Mouse (Mus musculus) Patski (cell line): ENCODE results near the gene Filip1. TPM values are rescaled to one million over a fixed set of nuclear protein-coding genes. Genes with fewer than 3 reads are reported as not detected.
"Not testable (repeated sequence)": the region's sequence is repeated elsewhere in the genome, so short reads cannot be mapped to it uniquely, and the experiment has no call there.

Experiments
- ATAC-seq: fragments of 100-300 bp; one replicate; pipeline ENCODE4 v1.8.0; 2021
- CTCF ChIA-PET: fragments of 350-600 bp; sonication (Branson Sonifier 250); formaldehyde crosslinking; loops from one replicate; lab custom pipeline; 2022; ENCODE audit warnings: inconsistent platforms; lab: Charles Lee
- POLR2A ChIA-PET: fragments of 350-600 bp; sonication (Branson Sonifier 250); formaldehyde crosslinking; loops from one replicate; lab custom pipeline; 2022; ENCODE audit warnings: antibody characterized with exemption, inconsistent platforms; lab: Charles Lee
- DNase-seq: peaks from one replicate; pipeline ENCODE4 v3.0.0-alpha.2; 2011; ENCODE audit warnings: low read depth, low spot score
- H3K27me3 ChIP-seq: fragments of 371-371 bp; one replicate; pipeline ENCODE4 v1.5.1; 2021
- CTCF ChIP-seq: fragments of 100-300 bp; IDR thresholded peaks from one replicate; pipeline ENCODE4 v1.5.1; 2021
- in situ Hi-C: fragments of 300-500 bp; cut with MboI; formaldehyde crosslinking; loops from 3 replicates; pipeline ENCODE4 v1.11.1; 2018; ENCODE audit warnings: low pct_unique_long_range_greater_than_20kb, mixed read lengths
- polyA plus RNA-seq: library from polyadenylated mRNA; unstranded; gene quantifications from one replicate; pipeline ENCODE4 v1.2.3, GENCODE M21; 2021

The Filip1 gene
- not detected for polyA plus RNA-seq

GRCm38 (mm10) chr9:80012751-80013150, at the start of gene Filip1:
TSS of gene Filip1 (minus strand) at chr9:80012851.
- no peak for DNase-seq
- ChIA-PET CTCF (no interaction called here), POLR2A (no interaction called here)
- in situ Hi-C loops = loop anchor here (25.0 kb wide), 1 partner anchor 1225 kb away; no protein-coding TSS in a partner anchor
- no peak for TF ChIP-seq CTCF
- no peak for ATAC-seq
- no peaks in the 10 kb centered on the region for H3K27me3 ChIP-seq

GRCm38 (mm10) chr9:80057690-80058089, 45.0 kb upstream of the Filip1 start:
- ATAC-seq (no peak), DNase-seq (no peak)
- POLR2A ChIA-PET = no interaction called here
- TF ChIP-seq CTCF = no peak
- CTCF ChIA-PET = no interaction called here
- in situ Hi-C loops = no loop called here
- H3K27me3 ChIP-seq = no peaks in the 10 kb centered on the region

GRCm38 (mm10) chr9:80052951-80053350, 40.3 kb upstream of the Filip1 start:
- ChIA-PET CTCF (no interaction called here), POLR2A (no interaction called here)
- H3K27me3 ChIP-seq = no peaks in the 10 kb centered on the region
- in situ Hi-C loops = no loop called here
- no peak for TF ChIP-seq CTCF
- ATAC-seq = no peak
- DNase-seq = no peak

GRCm38 (mm10) chr9:80049271-80049670, 36.6 kb upstream of the Filip1 start:
- H3K27me3 ChIP-seq, CTCF ChIA-PET, ATAC-seq, in situ Hi-C loops, POLR2A ChIA-PET, DNase-seq: not testable (repeated sequence)

GRCm38 (mm10) chr9:80044301-80044700, 31.6 kb upstream of the Filip1 start:
- POLR2A ChIA-PET, DNase-seq, in situ Hi-C loops, ATAC-seq, H3K27me3 ChIP-seq, CTCF ChIA-PET: not testable (repeated sequence)

GRCm38 (mm10) chr9:80039296-80039815, 26.7 kb upstream of the Filip1 start:
- ChIA-PET CTCF (interaction anchor here (1.1 kb wide), 1 partner anchor 23 kb away, joined by 3 read pairs; no protein-coding TSS in a partner anchor), POLR2A (no interaction called here)
- ATAC-seq = no peak
- in situ Hi-C loops = no loop called here
- no peak for DNase-seq
- TF ChIP-seq CTCF = no peak
- no peaks in the 10 kb centered on the region for H3K27me3 ChIP-seq

GRCm38 (mm10) chr9:80037997-80038383, 25.3 kb upstream of the Filip1 start:
- no peak for TF ChIP-seq CTCF
- in situ Hi-C loops = no loop called here
- ChIA-PET POLR2A (no interaction called here), CTCF (no interaction called here)
- no peak for DNase-seq
- ATAC-seq = no peak
- no peaks in the 10 kb centered on the region for H3K27me3 ChIP-seq

GRCm38 (mm10) chr9:80037262-80037996, 24.8 kb upstream of the Filip1 start:
- POLR2A ChIA-PET = no interaction called here
- no peak for TF ChIP-seq CTCF
- DNase-seq (no peak), ATAC-seq (no peak)
- in situ Hi-C loops = no loop called here
- no peaks in the 10 kb centered on the region for H3K27me3 ChIP-seq
- CTCF ChIA-PET = interaction anchor here (1.1 kb wide), 1 partner anchor 11 kb away, joined by 3 read pairs; no protein-coding TSS in a partner anchor

- DNase-seq = no peak
- ATAC-seq = no peak
- ChIA-PET POLR2A (no interaction called here), CTCF (interaction anchor here (1.1 to 1.2 kb wide), 2 partner anchors 10 to 248 kb away, joined by 3 read pairs; no protein-coding TSS in a partner anchor)
- TF ChIP-seq CTCF = no peak
- H3K27me3 ChIP-seq = no peaks in the 10 kb centered on the region
- in situ Hi-C loops = no loop called here
Measured at GRCm38 (mm10) chr9:80026581-80027021, 13.9 kb upstream of the Filip1 start.

GRCm38 (mm10) chr9:80026017-80026416, 13.4 kb upstream of the Filip1 start:
- no peaks in the 10 kb centered on the region for H3K27me3 ChIP-seq
- TF ChIP-seq CTCF = peak; percentile 82
- DNase-seq (peak; percentile 27), ATAC-seq (peak; percentile 79)
- ChIA-PET POLR2A (no interaction called here), CTCF (interaction anchor here (1.1 to 1.2 kb wide), 2 partner anchors 11 to 248 kb away, joined by 3 read pairs; no protein-coding TSS in a partner anchor)
- in situ Hi-C loops = no loop called here

GRCm38 (mm10) chr9:80025347-80025746, 12.7 kb upstream of the Filip1 start:
- in situ Hi-C loops, POLR2A ChIA-PET, CTCF ChIA-PET: not testable (repeated sequence)

More at GRCm38 (mm10) chr9:80025347-80025746, 12.7 kb upstream of the Filip1 start:
- not testable (repeated sequence) for H3K27me3 ChIP-seq, ATAC-seq, DNase-seq
